21 mouse cellular contexts compared by ENCODE assay signal in genomic region chr5:20678573-20678972, GRCm38 (mm10).
"Had no signal": no experiment of that assay in that cellular context is flagged by ENCODE, and none has a peak within 500 bp of the region (broad histone marks: within the 10 kb centered on the region; RNA-seq: fewer than 3 reads in every experiment).

No protein-coding gene starts in this region.

- H3K36me3 ChIP-seq: heart, embryonic 12.5 days; hindbrain, embryonic 13.5 days; hindbrain, embryonic 15.5 days; limb, embryonic 10.5 days; limb, embryonic 12.5 days; liver, embryonic 13.5 days; liver, embryonic 15.5 days had no signal

- H3K4me1 ChIP-seq: liver, embryonic 13.5 days; liver, embryonic 15.5 days had no signal

- H3K27ac ChIP-seq: heart, adult 2 months; hindbrain, embryonic 13.5 days; hindbrain, embryonic 15.5 days; hindbrain, postnatal 0 days; layer of hippocampus, adult 2 months; left cerebral cortex, adult 2 months; limb, embryonic 10.5 days; limb, embryonic 12.5 days; liver, embryonic 13.5 days; liver, embryonic 15.5 days had no signal

- H3K27me3 ChIP-seq: heart, embryonic 12.5 days; hindbrain, embryonic 13.5 days; hindbrain, embryonic 15.5 days; limb, embryonic 12.5 days; liver, embryonic 13.5 days; liver, embryonic 15.5 days had no signal

- DNase-seq: gastrocnemius, postnatal 14 days; gastrocnemius, postnatal 36 days; heart, adult 11 months; heart, adult 2 months; heart, postnatal 10 days; kidney, adult 11 months; kidney, adult 2 months; kidney, postnatal 10 days; kidney, postnatal 25 days; kidney, postnatal 4 days; liver; liver, embryonic 13.5 days had no signal

- H3K9me3 ChIP-seq: heart, embryonic 12.5 days; hindbrain, embryonic 13.5 days; hindbrain, embryonic 15.5 days; limb, embryonic 10.5 days; limb, embryonic 12.5 days; liver, embryonic 13.5 days; liver, embryonic 15.5 days had no signal

- H3K4me3 ChIP-seq: heart, adult 2 months; heart, embryonic 12.5 days; hindbrain, embryonic 13.5 days; hindbrain, embryonic 15.5 days; layer of hippocampus, adult 2 months; left cerebral cortex, adult 2 months; limb, embryonic 10.5 days; limb, embryonic 12.5 days; liver, embryonic 13.5 days; liver, embryonic 15.5 days had no signal
